Mouse (Mus musculus) olfactory bulb, adult 2 months (tissue): Measurements from ENCODE around the gene Wdr82.

Experiments
- CTCF ChIP-seq: fragments of 200-500 bp; IDR thresholded peaks from 2 replicates; pipeline ENCODE4 v1.5.1; 2012; ENCODE audit warnings: low read depth, mild to moderate bottlenecking, low read length, moderate library complexity; ENCODE audit not compliant: insufficient read depth
- POLR2A ChIP-seq: fragments of 200-500 bp; IDR thresholded peaks from 2 replicates; pipeline ENCODE4 v1.6.1; 2012; ENCODE audit warnings: mild to moderate bottlenecking, low read depth, low read length, moderate library complexity; ENCODE audit not compliant: insufficient read depth

DNA sequence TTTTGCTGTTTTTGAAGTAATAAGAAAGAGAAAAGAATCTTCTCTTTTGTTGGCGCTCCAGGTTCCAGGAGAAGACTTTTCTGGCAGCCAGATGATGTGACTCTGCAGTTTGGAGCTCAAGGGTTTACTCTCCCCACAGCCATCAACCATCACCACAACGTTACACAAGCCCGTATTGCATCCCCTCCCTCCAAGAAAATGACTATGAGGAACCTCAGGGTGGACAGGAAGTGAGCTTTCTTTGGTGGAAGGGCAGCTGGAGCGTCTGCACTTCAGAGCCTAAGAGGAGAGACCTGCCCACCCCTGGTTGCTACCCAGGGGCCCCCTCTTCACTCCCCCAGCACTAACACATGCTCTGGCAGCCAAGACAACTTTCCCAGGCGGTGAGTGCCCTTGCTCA, 23.4 kb upstream of the Wdr82 start:
- TF ChIP-seq POLR2A (no peak), CTCF (no peak)
